Mouse (Mus musculus): Measurements from ENCODE around the gene Wdr20. TPM values are rescaled to one million over a fixed set of nuclear protein-coding genes. Genes with fewer than 3 reads are reported as not detected.

Gene Wdr20
- total and polyA plus RNA-seq, 2 experiments from 2014 or later, result 12.1 to 36.9 TPM

DNA sequence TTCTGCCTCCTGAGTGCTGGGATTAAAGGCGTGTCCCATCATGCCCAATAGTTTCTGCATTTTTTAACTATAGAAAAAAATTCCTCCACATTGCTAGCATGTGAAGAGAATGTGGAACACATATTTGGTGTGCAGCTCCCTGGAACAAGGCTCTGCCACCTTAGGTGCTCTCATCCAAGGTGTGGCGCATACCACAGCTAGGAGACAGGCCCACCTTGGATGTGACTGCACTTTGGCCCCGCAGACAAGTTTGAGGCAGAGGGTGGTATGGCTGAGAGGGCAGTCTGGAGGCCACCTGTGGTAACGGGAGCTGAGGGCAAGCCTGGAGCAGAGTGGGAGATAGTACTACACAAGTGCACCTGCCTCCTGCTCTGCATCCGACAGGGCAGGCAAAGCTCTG lies 71.1 kb downstream of the Wdr20 start:
- no peak overlapping the region for H3K4me2 ChIP-seq (ENCODE audit: low read depth, low read length)
- WGBS, result 88% methylated on average over 5 of the region's 5 CpGs
- H3K9ac ChIP-seq (replicated peaks; ENCODE audit: low read depth, low read length), result no peak overlapping the region
- no peaks in the 10 kb centered on the region for H3K27me3 ChIP-seq (ENCODE audit: control insufficient read depth, insufficient read depth, low read length)
- ATAC-seq (ENCODE audit: insufficient read depth, low read depth) (no peak), DNase-seq (ENCODE audit: low spot score) (no peak)
- TF ChIP-seq EP300 (IDR thresholded peaks at IDR 0.05; ENCODE audit: low read depth) (no peak), CTCF (IDR thresholded peaks at IDR 0.05; ENCODE audit: low read depth) (no peak)
- no peak overlapping the region for H3K27ac ChIP-seq (ENCODE audit: low read depth)
- no peak overlapping the region for H3K4me3 ChIP-seq (ENCODE audit: low read depth, low read length)
- H3K36me3 ChIP-seq (replicated peaks; ENCODE audit: control insufficient read depth, insufficient read depth, low read length), result no peaks in the 10 kb centered on the region
- H3K9me3 ChIP-seq (replicated peaks; ENCODE audit: control insufficient read depth, low read length), result no peaks in the 10 kb centered on the region
- no peaks in the 10 kb centered on the region for H3K4me1 ChIP-seq (ENCODE audit: control insufficient read depth, insufficient read depth)

GRCm38 (mm10) chr12:110813132-110813531 lies 75.4 kb downstream of the Wdr20 start:
- Histone ChIP-seq H3K9me3 (replicated peaks; ENCODE audit: control insufficient read depth, low read length) (no peaks in the 10 kb centered on the region), H3K9ac (replicated peaks; ENCODE audit: low read depth, low read length) (no peak overlapping the region), H3K27ac (ENCODE audit: low read depth) (no peak overlapping the region), H3K36me3 (replicated peaks; ENCODE audit: control insufficient read depth, insufficient read depth, low read length) (no peaks in the 10 kb centered on the region), H3K4me2 (ENCODE audit: low read depth, low read length) (no peak overlapping the region), H3K4me1 (ENCODE audit: control insufficient read depth, insufficient read depth) (no peaks in the 10 kb centered on the region), H3K4me3 (ENCODE audit: low read depth, low read length) (no peak overlapping the region), H3K27me3 (ENCODE audit: control insufficient read depth, insufficient read depth, low read length) (no peaks in the 10 kb centered on the region)
- WGBS, result 82% methylated on average over 9 of the region's 9 CpGs
- TF ChIP-seq CTCF (IDR thresholded peaks at IDR 0.05; ENCODE audit: low read depth) (no peak), EP300 (IDR thresholded peaks at IDR 0.05; ENCODE audit: low read depth) (no peak)
- no peak for ATAC-seq (ENCODE audit: insufficient read depth, low read depth)
- no peak for DNase-seq (ENCODE audit: low spot score)

GRCm38 (mm10) chr12:110813624-110814023 lies 75.9 kb downstream of the Wdr20 start:
- TF ChIP-seq CTCF (IDR thresholded peaks at IDR 0.05; ENCODE audit: low read depth) (no peak), EP300 (IDR thresholded peaks at IDR 0.05; ENCODE audit: low read depth) (no peak)
- DNase-seq (ENCODE audit: low spot score) (no peak), ATAC-seq (ENCODE audit: insufficient read depth, low read depth) (no peak)
- Histone ChIP-seq H3K36me3 (replicated peaks; ENCODE audit: control insufficient read depth, insufficient read depth, low read length) (no peaks in the 10 kb centered on the region), H3K4me3 (ENCODE audit: low read depth, low read length) (no peak overlapping the region), H3K27me3 (ENCODE audit: control insufficient read depth, insufficient read depth, low read length) (no peaks in the 10 kb centered on the region), H3K9ac (replicated peaks; ENCODE audit: low read depth, low read length) (no peak overlapping the region), H3K4me1 (ENCODE audit: control insufficient read depth, insufficient read depth) (no peaks in the 10 kb centered on the region), H3K9me3 (replicated peaks; ENCODE audit: control insufficient read depth, low read length) (no peaks in the 10 kb centered on the region), H3K27ac (ENCODE audit: low read depth) (no peak overlapping the region), H3K4me2 (ENCODE audit: low read depth, low read length) (no peak overlapping the region)
- 85% methylated on average over 6 of the region's 6 CpGs for WGBS

GRCm38 (mm10) chr12:110814924-110815323 lies 77.2 kb downstream of the Wdr20 start:
- no peak for ATAC-seq (ENCODE audit: insufficient read depth, low read depth)
- 71% methylated on average over 17 of the region's 17 CpGs for WGBS

DNA sequence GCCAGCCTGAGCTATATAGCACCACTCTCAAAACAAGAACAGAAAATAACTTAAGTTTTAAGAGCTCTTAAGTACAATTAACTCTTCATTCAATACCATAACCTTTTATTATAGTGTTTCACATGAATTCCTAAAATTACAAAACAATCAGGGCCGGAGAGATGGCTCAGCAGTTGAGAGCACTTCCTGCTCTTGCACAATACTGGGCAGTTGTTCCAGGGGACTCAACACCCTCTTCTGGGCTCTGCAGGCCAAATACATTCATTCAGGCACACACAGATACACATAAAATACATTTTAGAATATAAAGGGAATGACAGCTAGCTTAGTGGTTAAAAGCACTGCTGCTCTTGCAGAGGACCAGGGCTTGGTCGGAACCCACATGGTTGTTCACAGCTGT lies 79.1 kb downstream of the Wdr20 start:
- WGBS, result 82% methylated on average over 2 of the region's 2 CpGs
- H3K4me2 ChIP-seq (ENCODE audit: low read depth, low read length), result no peak overlapping the region

More at GRCm38 (mm10) chr12:110814924-110815323, 77.2 kb downstream of the Wdr20 start:
- Histone ChIP-seq H3K9ac (replicated peaks; ENCODE audit: low read depth, low read length) (no peak overlapping the region), H3K4me2 (ENCODE audit: low read depth, low read length) (no peak overlapping the region), H3K9me3 (replicated peaks; ENCODE audit: control insufficient read depth, low read length) (no peaks in the 10 kb centered on the region), H3K27ac (ENCODE audit: low read depth) (no peak overlapping the region), H3K36me3 (replicated peaks; ENCODE audit: control insufficient read depth, insufficient read depth, low read length) (no peaks in the 10 kb centered on the region), H3K27me3 (ENCODE audit: control insufficient read depth, insufficient read depth, low read length) (no peaks in the 10 kb centered on the region), H3K4me1 (ENCODE audit: control insufficient read depth, insufficient read depth) (no peaks in the 10 kb centered on the region), H3K4me3 (ENCODE audit: low read depth, low read length) (no peak overlapping the region)
- no peak for DNase-seq (ENCODE audit: low spot score)
- TF ChIP-seq EP300 (IDR thresholded peaks at IDR 0.05; ENCODE audit: low read depth), result no peak
- TF ChIP-seq CTCF (IDR thresholded peaks at IDR 0.05; ENCODE audit: low read depth), result no peak

DNA sequence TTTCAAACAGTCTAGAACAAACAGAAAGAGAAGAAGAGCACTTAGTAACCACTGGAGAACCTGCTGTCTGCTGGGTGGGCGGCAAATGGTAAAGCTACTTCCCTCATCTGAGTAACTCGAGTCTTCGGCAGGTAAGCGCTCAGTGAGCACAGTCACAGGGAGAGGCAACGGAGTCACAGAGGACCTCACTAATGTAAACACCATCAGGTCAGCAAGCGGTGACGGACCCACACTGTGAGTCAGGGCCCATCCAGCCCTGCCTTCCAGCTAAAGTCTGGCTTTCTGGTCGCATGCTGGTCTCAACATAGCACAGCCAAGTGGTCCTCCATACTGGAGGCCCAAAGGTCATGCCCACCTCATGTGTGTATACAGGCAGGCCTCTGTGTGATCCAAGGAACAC lies 81.6 kb downstream of the Wdr20 start:
- no peak for ATAC-seq (ENCODE audit: insufficient read depth, low read depth)

More for the DNA sequence above, 79.1 kb downstream of the Wdr20 start:
- no peaks in the 10 kb centered on the region for H3K27me3 ChIP-seq (ENCODE audit: control insufficient read depth, insufficient read depth, low read length)
- DNase-seq (ENCODE audit: low spot score), result no peak
- no peak overlapping the region for H3K27ac ChIP-seq (ENCODE audit: low read depth)
- H3K4me1 ChIP-seq (ENCODE audit: control insufficient read depth, insufficient read depth), result no peaks in the 10 kb centered on the region
- no peak for ATAC-seq (ENCODE audit: insufficient read depth, low read depth)
- H3K36me3 ChIP-seq (replicated peaks; ENCODE audit: control insufficient read depth, insufficient read depth, low read length), result no peaks in the 10 kb centered on the region
- no peaks in the 10 kb centered on the region for H3K9me3 ChIP-seq (replicated peaks; ENCODE audit: control insufficient read depth, low read length)
- no peak for TF ChIP-seq CTCF (IDR thresholded peaks at IDR 0.05; ENCODE audit: low read depth)
- no peak for TF ChIP-seq EP300 (IDR thresholded peaks at IDR 0.05; ENCODE audit: low read depth)
- no peak overlapping the region for H3K4me3 ChIP-seq (ENCODE audit: low read depth, low read length)
- H3K9ac ChIP-seq (replicated peaks; ENCODE audit: low read depth, low read length), result no peak overlapping the region

More for the DNA sequence above, 81.6 kb downstream of the Wdr20 start:
- TF ChIP-seq EP300 (IDR thresholded peaks at IDR 0.05; ENCODE audit: low read depth) (no peak), CTCF (IDR thresholded peaks at IDR 0.05; ENCODE audit: low read depth) (no peak)
- Histone ChIP-seq H3K9me3 (replicated peaks; ENCODE audit: control insufficient read depth, low read length) (no peaks in the 10 kb centered on the region), H3K4me1 (ENCODE audit: control insufficient read depth, insufficient read depth) (no peaks in the 10 kb centered on the region), H3K4me2 (ENCODE audit: low read depth, low read length) (no peak overlapping the region), H3K27ac (ENCODE audit: low read depth) (no peak overlapping the region), H3K36me3 (replicated peaks; ENCODE audit: control insufficient read depth, insufficient read depth, low read length) (no peaks in the 10 kb centered on the region), H3K27me3 (ENCODE audit: control insufficient read depth, insufficient read depth, low read length) (no peaks in the 10 kb centered on the region), H3K9ac (replicated peaks; ENCODE audit: low read depth, low read length) (no peak overlapping the region), H3K4me3 (ENCODE audit: low read depth, low read length) (no peak overlapping the region)
- DNase-seq (ENCODE audit: low spot score), result no peak
- 81% methylated on average over 8 of the region's 8 CpGs for WGBS

Data from heart, postnatal 0 days (tissue).